ENCODE assay signal across 12 mouse cellular contexts in the genomic region with DNA sequence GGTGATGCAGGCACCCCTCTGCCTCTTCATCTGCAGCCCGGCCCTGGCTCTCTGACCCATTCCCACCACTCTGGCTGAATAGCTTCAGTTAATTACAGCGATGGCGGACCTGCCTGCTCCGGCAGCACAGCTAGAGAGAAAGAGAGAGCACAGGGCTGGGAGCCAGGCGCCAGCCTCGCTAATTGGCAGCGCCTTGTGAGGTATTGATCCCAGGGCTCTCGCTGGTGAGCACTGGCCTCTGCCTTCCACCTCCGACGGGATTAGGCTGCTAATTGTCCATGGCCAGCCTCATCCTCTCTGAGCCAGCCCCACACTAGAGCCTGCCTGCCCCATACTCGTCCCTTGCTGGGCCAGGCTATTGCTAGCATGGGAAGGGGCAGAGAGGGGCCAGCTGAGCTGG. TPM values are rescaled to one million over a fixed set of nuclear protein-coding genes. Genes with fewer than 3 reads are reported as not detected.
DNase-seq lines count a peak whose midpoint lies in the region; ATAC-seq lines count a peak whose summit lies in the region.
"Had no signal": no experiment of that assay in that cellular context is flagged by ENCODE, and none has a peak within 500 bp of the region (broad histone marks: within the 10 kb centered on the region; RNA-seq: fewer than 3 reads in every experiment).

No protein-coding gene starts in this region.

- H3K4me2 ChIP-seq in neural tube, embryonic 11.5 days (ENCODE audit: low read depth): no peak overlapping the region; the same call in 1 of the 2 replicates
- H3K4me2 ChIP-seq in forebrain, embryonic 14.5 days (ENCODE audit: low read length): peak overlapping the region; percentile 28
- H3K4me2 ChIP-seq in limb, embryonic 13.5 days (replicated peaks): no peak overlapping the region

- peak; percentile 48 for DNase-seq in neural tube, embryonic 11.5 days (ENCODE audit: low spot score)
- no peak for DNase-seq in neural tube, embryonic 10.5 days (ENCODE audit: extremely low spot score, low spot score)
- DNase-seq in forebrain, embryonic 14.5 days (ENCODE audit: low spot score): peak; percentile 90
- DNase-seq in lung, postnatal 25 days (ENCODE audit: low spot score): no peak
- no peak for DNase-seq in adrenal gland, adult 18-20 months (ENCODE audit: low spot score in 2 of 2)
- DNase-seq in kidney, adult 9 months: no peak
- DNase-seq: adrenal gland, adult 8-10 months; gastrocnemius, postnatal 25 days; heart, postnatal 4 days; lung, adult 2 months had no signal

- no peaks in the 10 kb centered on the region for H3K9me3 ChIP-seq in neural tube, embryonic 11.5 days (ENCODE audit: control insufficient read depth, low read length)
- no peaks in the 10 kb centered on the region for H3K9me3 ChIP-seq in forebrain, embryonic 14.5 days (replicated peaks; ENCODE audit: control insufficient read depth, low read length)
- no peaks in the 10 kb centered on the region for H3K9me3 ChIP-seq in limb, embryonic 13.5 days
- H3K9me3 ChIP-seq: G1E had no signal

- peaks cover 5% of the 10 kb centered on the region for H3K36me3 ChIP-seq in neural tube, embryonic 11.5 days (ENCODE audit: control insufficient read depth, insufficient read depth, low read length)
- H3K36me3 ChIP-seq in forebrain, embryonic 14.5 days (ENCODE audit: control insufficient read depth, insufficient read depth, low read length): peaks cover 19% of the 10 kb centered on the region
- peaks cover 5% of the 10 kb centered on the region; the same call in 1 of the 2 replicates for H3K36me3 ChIP-seq in limb, embryonic 13.5 days

- H3K27ac ChIP-seq in neural tube, embryonic 11.5 days (ENCODE audit: low read depth, low read length): peak overlapping the region; percentile 68
- H3K27ac ChIP-seq in forebrain, embryonic 14.5 days (ENCODE audit: low read depth, low read length): peak overlapping the region; percentile 86
- no peak overlapping the region for H3K27ac ChIP-seq in limb, embryonic 13.5 days

- WGBS in neural tube, embryonic 11.5 days: 19% methylated on average over 11 of the region's 11 CpGs
- WGBS in forebrain, embryonic 14.5 days: 3% methylated on average over 11 of the region's 11 CpGs
- 17% methylated on average over 11 of the region's 11 CpGs for WGBS in limb, embryonic 13.5 days

- ATAC-seq in neural tube, embryonic 11.5 days (ENCODE audit: insufficient read depth, low FRiP score, low TSS enrichment): no peak
- peak; percentile 57 for ATAC-seq in forebrain, embryonic 14.5 days
- ATAC-seq in limb, embryonic 13.5 days (ENCODE audit: low FRiP score, low read depth): no peak

- no peak overlapping the region for H3K4me3 ChIP-seq in neural tube, embryonic 11.5 days (ENCODE audit: low read depth, low read length)
- no peak overlapping the region for H3K4me3 ChIP-seq in forebrain, embryonic 14.5 days (ENCODE audit: low read depth, low read length)
- no peak overlapping the region for H3K4me3 ChIP-seq in limb, embryonic 13.5 days

- no peaks in the 10 kb centered on the region for H3K27me3 ChIP-seq in neural tube, embryonic 11.5 days (ENCODE audit: control insufficient read depth, insufficient read depth, low read length)
- H3K27me3 ChIP-seq in forebrain, embryonic 14.5 days (replicated peaks; ENCODE audit: control insufficient read depth, insufficient read depth, low read length): no peaks in the 10 kb centered on the region
- no peaks in the 10 kb centered on the region for H3K27me3 ChIP-seq in limb, embryonic 13.5 days

- peaks cover 90% of the 10 kb centered on the region for H3K4me1 ChIP-seq in neural tube, embryonic 11.5 days (ENCODE audit: control insufficient read depth, insufficient read depth, low read length)
- peaks cover 93% of the 10 kb centered on the region for H3K4me1 ChIP-seq in forebrain, embryonic 14.5 days (ENCODE audit: control insufficient read depth, insufficient read depth, low read length)
- H3K4me1 ChIP-seq in limb, embryonic 13.5 days: peaks cover 94% of the 10 kb centered on the region

- no peak overlapping the region for H3K9ac ChIP-seq in neural tube, embryonic 11.5 days (ENCODE audit: low read length)
- peak overlapping the region; percentile 33; the same call in 1 of the 2 replicates for H3K9ac ChIP-seq in forebrain, embryonic 14.5 days (ENCODE audit: low read length)
- peak overlapping the region; percentile 31 for H3K9ac ChIP-seq in limb, embryonic 13.5 days

RNA-seq across cellular contexts. Expression of gene Gins2, which starts 29.4 kb away (rescaled TPM):
- polyA plus RNA-seq in neural tube, embryonic 11.5 days (2014; fragmentation: Nextera tagmentation; extraction: Ambion mirVana): 101 and 109 TPM in 2 replicates
- polyA plus RNA-seq in forebrain, embryonic 14.5 days (2014; fragmentation: Nextera tagmentation; extraction: Ambion mirVana): 33.4 and 44.1 TPM in 2 replicates
- 104 and 108 TPM in 2 replicates for polyA plus RNA-seq in limb, embryonic 13.5 days (2015; fragmentation: Nextera tagmentation; extraction: Ambion mirVana)
- total RNA-seq in adrenal gland, adult 18-20 months (2021): 1 to 10 TPM; 4.6 to 5.0 TPM

Comparison
In these comparisons a context has a peak if more than half of its experiments do, and no peak if none do; other contexts are left out.
1. DNase-seq: peak in neural tube, embryonic 11.5 days (single experiment) and forebrain, embryonic 14.5 days (single experiment); none in neural tube, embryonic 10.5 days (single experiment), lung, postnatal 25 days (single experiment), adrenal gland, adult 18-20 months (0 of 2) and kidney, adult 9 months (single experiment).